Mouse (Mus musculus): ENCODE measurements around the gene Trim63. TPM values are rescaled to one million over a fixed set of nuclear protein-coding genes. Genes with fewer than 3 reads are reported as not detected.

Gene Trim63
- total RNA-seq (2023): not detected

GRCm38 (mm10) chr4:134314876-134315275 lies at the start of gene Trim63:
Gene Trim63, plus strand, starts transcription at chr4:134315120.

GRCm38 (mm10) chr4:134287575-134288025 lies 27.3 kb upstream of the Trim63 start, which contains the start of gene Pdik1l:
Gene Pdik1l, minus strand, starts transcription at chr4:134287895.

GRCm38 (mm10) chr4:134343071-134344031 lies 28.4 kb downstream of the Trim63 start, which contains the start of gene Slc30a2:
Gene Slc30a2, plus strand, starts transcription at chr4:134343181.

Other genes starting within 250 kb of the Trim63 start
- 1,000 to 10,000 TPM; 1,531 to 1,665 TPM for gene Cd52, start 220.0 kb upstream of the Trim63 start, total RNA-seq (2023)
- gene Ubxn11, start 212.6 kb upstream of the Trim63 start, total RNA-seq (2023): 1 to 10 TPM; 5.0 to 8.1 TPM
- 100 to 1,000 TPM; 911 to 950 TPM for gene Sh3bgrl3, start 186.3 kb upstream of the Trim63 start, total RNA-seq (2023)
- gene Cep85, start 128.0 kb upstream of the Trim63 start, total RNA-seq (2023): 10 to 100 TPM; 17.4 to 17.6 TPM
- gene Gm7534, start 112.1 kb upstream of the Trim63 start, total RNA-seq (2023): not detected
- gene Catsper4, start 87.7 kb upstream of the Trim63 start, total RNA-seq (2023): not detected
- gene Cnksr1, start 76.7 kb upstream of the Trim63 start, total RNA-seq (2023): not detected
- not detected for gene E130218I03Rik, start 71.5 kb upstream of the Trim63 start, total RNA-seq (2023)
- gene Zfp593, start 69.5 kb upstream of the Trim63 start, total RNA-seq (2023): 1 to 10 TPM; 5.9 to 6.1 TPM
- not detected for gene Gm30191, start 68.2 kb upstream of the Trim63 start, total RNA-seq (2023)
- 1 to 10 TPM in 1 of 2 experiments, not detected in 1; 1.5 TPM for gene Grrp1, start 61.0 kb upstream of the Trim63 start, total RNA-seq (2023)
- 10 to 100 TPM; 15.1 to 17.7 TPM for gene Pdik1l, start 27.2 kb upstream of the Trim63 start, total RNA-seq (2023)
- gene Slc30a2, start 28.1 kb downstream of the Trim63 start, total RNA-seq (2023): under 1 TPM; 0.20 to 0.22 TPM
- gene Extl1, start 68.7 kb downstream of the Trim63 start, total RNA-seq (2023): not detected
- 10 to 100 TPM; 16.8 to 18.2 TPM for gene Pafah2, start 81.2 kb downstream of the Trim63 start, total RNA-seq (2023)
- 100 to 1,000 TPM; 235 to 236 TPM for gene Stmn1, start 153.2 kb downstream of the Trim63 start, total RNA-seq (2023)
- gene Paqr7, start 181.6 kb downstream of the Trim63 start, total RNA-seq (2023): 10 to 100 TPM; 28.2 to 30.5 TPM
- 1 to 10 TPM; 5.8 to 7.1 TPM for gene Aunip, start 195.9 kb downstream of the Trim63 start, total RNA-seq (2023)
- gene Mtfr1l, start 220.3 kb downstream of the Trim63 start, total RNA-seq (2023): 10 to 100 TPM; 34.8 to 36.7 TPM
- gene Selenon, start 237.0 kb downstream of the Trim63 start, total RNA-seq (2023): 10 to 100 TPM; 63.6 to 88.6 TPM

Data from neutrophil, adult 83 days (primary cell).